Mouse (Mus musculus): ENCODE data around the gene Ift81. TPM values are rescaled to one million over a fixed set of nuclear protein-coding genes. Genes with fewer than 3 reads are reported as not detected.

Gene Ift81
- total RNA-seq, 2 experiments from 2014 or later = 1.7 to 4.7 TPM

- no peak for ATAC-seq (replicated peaks; ENCODE audit: low FRiP score, low TSS enrichment, poor library complexity, severe bottlenecking)
Measured at GRCm38 (mm10) chr5:122558127-122558526, 56.2 kb downstream of the Ift81 start.

GRCm38 (mm10) chr5:122555107-122555506 is 59.2 kb downstream of the Ift81 start:
- ATAC-seq (replicated peaks; ENCODE audit: low FRiP score, low TSS enrichment, poor library complexity, severe bottlenecking) = no peak

- ATAC-seq (replicated peaks; ENCODE audit: low FRiP score, low TSS enrichment, poor library complexity, severe bottlenecking) = no peak
Measured at GRCm38 (mm10) chr5:122552638-122553037, 61.7 kb downstream of the Ift81 start.

- ATAC-seq (replicated peaks; ENCODE audit: low FRiP score, low TSS enrichment, poor library complexity, severe bottlenecking) = no peak
Measured at GRCm38 (mm10) chr5:122550460-122550859, 63.9 kb downstream of the Ift81 start.

GRCm38 (mm10) chr5:122548671-122549070 is 65.6 kb downstream of the Ift81 start:
- ATAC-seq (replicated peaks; ENCODE audit: low FRiP score, low TSS enrichment, poor library complexity, severe bottlenecking) = no peak

- ATAC-seq (replicated peaks; ENCODE audit: low FRiP score, low TSS enrichment, poor library complexity, severe bottlenecking) = no peak
Measured at GRCm38 (mm10) chr5:122547810-122548209, 66.5 kb downstream of the Ift81 start.

GRCm38 (mm10) chr5:122547251-122547714 is 67.0 kb downstream of the Ift81 start:
- no peak for ATAC-seq (replicated peaks; ENCODE audit: low FRiP score, low TSS enrichment, poor library complexity, severe bottlenecking)

- ATAC-seq (replicated peaks; ENCODE audit: low FRiP score, low TSS enrichment, poor library complexity, severe bottlenecking) = no peak
Measured at GRCm38 (mm10) chr5:122543392-122543791, 70.9 kb downstream of the Ift81 start.

- no peak for ATAC-seq (replicated peaks; ENCODE audit: low FRiP score, low TSS enrichment, poor library complexity, severe bottlenecking)
Measured at GRCm38 (mm10) chr5:122541871-122542270, 72.4 kb downstream of the Ift81 start.

GRCm38 (mm10) chr5:122538077-122538476 is 76.2 kb downstream of the Ift81 start:
- no peak for ATAC-seq (replicated peaks; ENCODE audit: low FRiP score, low TSS enrichment, poor library complexity, severe bottlenecking)

GRCm38 (mm10) chr5:122537654-122538053 is 76.7 kb downstream of the Ift81 start:
- ATAC-seq (replicated peaks; ENCODE audit: low FRiP score, low TSS enrichment, poor library complexity, severe bottlenecking) = no peak

GRCm38 (mm10) chr5:122533884-122534283 is 80.4 kb downstream of the Ift81 start:
- ATAC-seq (replicated peaks; ENCODE audit: low FRiP score, low TSS enrichment, poor library complexity, severe bottlenecking) = no peak

- ATAC-seq (replicated peaks; ENCODE audit: low FRiP score, low TSS enrichment, poor library complexity, severe bottlenecking) = no peak
Measured at GRCm38 (mm10) chr5:122529913-122530604, 84.3 kb downstream of the Ift81 start.

- ATAC-seq (replicated peaks; ENCODE audit: low FRiP score, low TSS enrichment, poor library complexity, severe bottlenecking) = no peak
Measured at GRCm38 (mm10) chr5:122529316-122529715, 85.0 kb downstream of the Ift81 start.

GRCm38 (mm10) chr5:122528591-122528990 is 85.7 kb downstream of the Ift81 start:
- ATAC-seq (replicated peaks; ENCODE audit: low FRiP score, low TSS enrichment, poor library complexity, severe bottlenecking) = no peak

- ATAC-seq (replicated peaks; ENCODE audit: low FRiP score, low TSS enrichment, poor library complexity, severe bottlenecking) = no peak
Measured at GRCm38 (mm10) chr5:122527761-122528160, 86.6 kb downstream of the Ift81 start.

- no peak for ATAC-seq (replicated peaks; ENCODE audit: low FRiP score, low TSS enrichment, poor library complexity, severe bottlenecking)
Measured at GRCm38 (mm10) chr5:122526878-122527730, 87.2 kb downstream of the Ift81 start.

GRCm38 (mm10) chr5:122526405-122526804 is 87.9 kb downstream of the Ift81 start:
- ATAC-seq (replicated peaks; ENCODE audit: low FRiP score, low TSS enrichment, poor library complexity, severe bottlenecking) = no peak

- ATAC-seq (replicated peaks; ENCODE audit: low FRiP score, low TSS enrichment, poor library complexity, severe bottlenecking) = no peak
Measured at GRCm38 (mm10) chr5:122525238-122525931, 88.9 kb downstream of the Ift81 start.

- ATAC-seq (replicated peaks; ENCODE audit: low FRiP score, low TSS enrichment, poor library complexity, severe bottlenecking) = no peak
Measured at GRCm38 (mm10) chr5:122524854-122525237, 89.5 kb downstream of the Ift81 start.

All from megakaryocyte-erythroid progenitor cell, adult 5-6 weeks (primary cell).